Mouse (Mus musculus): ENCODE data around the gene Lcat. TPM values are rescaled to one million over a fixed set of nuclear protein-coding genes. Genes with fewer than 3 reads are reported as not detected.

The Lcat gene
- polyA plus RNA-seq, 1 experiment from 2014 or later, result 0.74 TPM

- H3K27me3 ChIP-seq (replicated peaks; ENCODE audit: insufficient read depth, low read length), result no peaks in the 10 kb centered on the region
- ATAC-seq, result 0 out of 2 replicates have a peak, but pooled peaks have one; percentile 1
- peak overlapping the region; percentile 92 for H3K27ac ChIP-seq (ENCODE audit: low read length)
- no peaks in the 10 kb centered on the region for H3K9me3 ChIP-seq (ENCODE audit: low read length)
- H3K4me1 ChIP-seq (ENCODE audit: insufficient read depth, low read depth, low read length), result peaks cover 6% of the 10 kb centered on the region; the same call in 1 of the 2 replicates
- TF ChIP-seq EP300 (IDR thresholded peaks at IDR 0.05), result no peak
- TF ChIP-seq CTCF (IDR thresholded peaks at IDR 0.05), result no peak
- H3K4me3 ChIP-seq (ENCODE audit: low read depth, low read length), result peak overlapping the region; percentile 96
- 25% methylated on average over 16 of the region's 16 CpGs for WGBS
- no peak for DNase-seq (ENCODE audit: low spot score)
- H3K9ac ChIP-seq (replicated peaks; ENCODE audit: low read depth), result peak overlapping the region; percentile 98
- H3K36me3 ChIP-seq (ENCODE audit: insufficient read depth, low read length), result no peaks in the 10 kb centered on the region
- H3K4me2 ChIP-seq (replicated peaks; ENCODE audit: low read depth, low read length), result peak overlapping the region; percentile 79
These were observed 42.1 kb downstream of the Lcat start for GRCm38 (mm10) chr8:105900941-105901616.

- Histone ChIP-seq H3K9me3 (ENCODE audit: low read length) (no peaks in the 10 kb centered on the region), H3K9ac (replicated peaks; ENCODE audit: low read depth) (peak within 1 kb of the TSS; percentile 98), H3K27me3 (replicated peaks; ENCODE audit: insufficient read depth, low read length) (no peaks in the 10 kb centered on the region), H3K27ac (ENCODE audit: low read length) (peak within 1 kb of the TSS; percentile 92), H3K4me3 (ENCODE audit: low read depth, low read length) (peak within 1 kb of the TSS; percentile 96), H3K36me3 (ENCODE audit: insufficient read depth, low read length) (no peaks in the 10 kb centered on the region), H3K4me1 (ENCODE audit: insufficient read depth, low read depth, low read length) (peaks cover 6% of the 10 kb centered on the region; the same call in 1 of the 2 replicates), H3K4me2 (replicated peaks; ENCODE audit: low read depth, low read length) (peak within 1 kb of the TSS; percentile 79)
- DNase-seq (ENCODE audit: low spot score) (peak; percentile 96), ATAC-seq (peak; percentile 97)
- TF ChIP-seq CTCF (IDR thresholded peaks at IDR 0.05) (peak; percentile 30), EP300 (IDR thresholded peaks at IDR 0.05) (no peak)
- WGBS, result under 1% methylated on average over 51 of the region's 68 CpGs
These were observed 42.8 kb downstream of the Lcat start, which contains the start of gene Pskh1 for GRCm38 (mm10) chr8:105900180-105900940. TSS of gene Pskh1 (plus strand) at chr8:105900441.

- ATAC-seq (no peak), DNase-seq (ENCODE audit: low spot score) (no peak)
- 74% methylated on average over 9 of the region's 9 CpGs for WGBS
- Histone ChIP-seq H3K4me1 (ENCODE audit: insufficient read depth, low read depth, low read length) (peaks cover 6% of the 10 kb centered on the region; the same call in 1 of the 2 replicates), H3K4me3 (ENCODE audit: low read depth, low read length) (no peak overlapping the region), H3K9me3 (ENCODE audit: low read length) (no peaks in the 10 kb centered on the region), H3K36me3 (ENCODE audit: insufficient read depth, low read length) (no peaks in the 10 kb centered on the region), H3K4me2 (replicated peaks; ENCODE audit: low read depth, low read length) (no peak overlapping the region), H3K27me3 (replicated peaks; ENCODE audit: insufficient read depth, low read length) (no peaks in the 10 kb centered on the region), H3K27ac (ENCODE audit: low read length) (no peak overlapping the region), H3K9ac (replicated peaks; ENCODE audit: low read depth) (no peak overlapping the region)
- TF ChIP-seq CTCF (IDR thresholded peaks at IDR 0.05) (no peak), EP300 (IDR thresholded peaks at IDR 0.05) (no peak)
These were observed 45.2 kb downstream of the Lcat start for GRCm38 (mm10) chr8:105897801-105898480.

- no peak within 1 kb of the TSS for H3K4me2 ChIP-seq (replicated peaks; ENCODE audit: low read depth, low read length)
- peak; percentile 85 for DNase-seq (ENCODE audit: low spot score)
- WGBS, result 15% methylated on average over 11 of the region's 11 CpGs
- H3K9ac ChIP-seq (replicated peaks; ENCODE audit: low read depth), result no peak within 1 kb of the TSS
- no peaks in the 10 kb centered on the region for H3K27me3 ChIP-seq (replicated peaks; ENCODE audit: insufficient read depth, low read length)
- peaks cover 34% of the 10 kb centered on the region; the same call in 1 of the 2 replicates for H3K36me3 ChIP-seq (ENCODE audit: insufficient read depth, low read length)
- peak; percentile 91 for ATAC-seq
- H3K4me3 ChIP-seq (ENCODE audit: low read depth, low read length), result no peak within 1 kb of the TSS
- H3K4me1 ChIP-seq (ENCODE audit: insufficient read depth, low read depth, low read length), result no peaks in the 10 kb centered on the region
- TF ChIP-seq CTCF (IDR thresholded peaks at IDR 0.05) (peak; percentile 27), EP300 (IDR thresholded peaks at IDR 0.05) (no peak)
- H3K9me3 ChIP-seq (ENCODE audit: low read length), result no peaks in the 10 kb centered on the region
- no peak within 1 kb of the TSS for H3K27ac ChIP-seq (ENCODE audit: low read length)
These were observed 49.8 kb downstream of the Lcat start, which contains the start of gene Nrn1l for GRCm38 (mm10) chr8:105893339-105893738. TSS of gene Nrn1l (plus strand) at chr8:105893567.

GRCm38 (mm10) chr8:105892432-105892831 is 50.8 kb downstream of the Lcat start:
- H3K9ac ChIP-seq (replicated peaks; ENCODE audit: low read depth), result no peak overlapping the region
- no peaks in the 10 kb centered on the region for H3K27me3 ChIP-seq (replicated peaks; ENCODE audit: insufficient read depth, low read length)
- peak; percentile 63 for TF ChIP-seq CTCF (IDR thresholded peaks at IDR 0.05)
- no peak for TF ChIP-seq EP300 (IDR thresholded peaks at IDR 0.05)
- H3K27ac ChIP-seq (ENCODE audit: low read length), result no peak overlapping the region
- no peaks in the 10 kb centered on the region for H3K4me1 ChIP-seq (ENCODE audit: insufficient read depth, low read depth, low read length)
- ATAC-seq, result no peak; the same call in 1 of the 2 replicates
- DNase-seq (ENCODE audit: low spot score), result peak; percentile 37
- H3K36me3 ChIP-seq (ENCODE audit: insufficient read depth, low read length), result peaks cover 39% of the 10 kb centered on the region; the same call in 1 of the 2 replicates
- 82% methylated on average over 6 of the region's 6 CpGs for WGBS
- H3K9me3 ChIP-seq (ENCODE audit: low read length), result no peaks in the 10 kb centered on the region
- H3K4me2 ChIP-seq (replicated peaks; ENCODE audit: low read depth, low read length), result no peak overlapping the region
- no peak overlapping the region for H3K4me3 ChIP-seq (ENCODE audit: low read depth, low read length)

GRCm38 (mm10) chr8:105890870-105891269 is 52.3 kb downstream of the Lcat start:
- DNase-seq (ENCODE audit: low spot score) (no peak), ATAC-seq (no peak)
- Histone ChIP-seq H3K36me3 (ENCODE audit: insufficient read depth, low read length) (peaks cover 54% of the 10 kb centered on the region), H3K4me3 (ENCODE audit: low read depth, low read length) (no peak overlapping the region), H3K27ac (ENCODE audit: low read length) (no peak overlapping the region), H3K4me2 (replicated peaks; ENCODE audit: low read depth, low read length) (no peak overlapping the region), H3K9ac (replicated peaks; ENCODE audit: low read depth) (no peak overlapping the region), H3K4me1 (ENCODE audit: insufficient read depth, low read depth, low read length) (no peaks in the 10 kb centered on the region), H3K9me3 (ENCODE audit: low read length) (no peaks in the 10 kb centered on the region), H3K27me3 (replicated peaks; ENCODE audit: insufficient read depth, low read length) (no peaks in the 10 kb centered on the region)
- 89% methylated on average over 6 of the region's 6 CpGs for WGBS
- TF ChIP-seq EP300 (IDR thresholded peaks at IDR 0.05) (no peak), CTCF (IDR thresholded peaks at IDR 0.05) (no peak)

Data from lung, postnatal 0 days (tissue).